Mouse (Mus musculus) intestine, postnatal 0 days (tissue): ENCODE data around the gene Gm28047. TPM values are rescaled to one million over a fixed set of nuclear protein-coding genes. Genes with fewer than 3 reads are reported as not detected.

Source experiments
- ATAC-seq: fragments of 200-750 bp; cut with Nextera tagmentation; 2 replicates; pipeline ENCODE4 v1.8.0; 2017; ENCODE audit warnings: mild to moderate bottlenecking, moderate TSS enrichment, moderate library complexity
- H3K27ac ChIP-seq: fragments of 300-500 bp; sonication (generic); 2 replicates; pipeline ENCODE4 v1.5.1; 2014; ENCODE audit warnings: mild to moderate bottlenecking, low read depth, low read length, moderate library complexity
- H3K27me3 ChIP-seq: fragments of 300-500 bp; sonication (generic); replicated peaks from 2 replicates; pipeline ENCODE4 v1.6.1; 2014; ENCODE audit warnings: low read length, mixed read lengths; ENCODE audit not compliant: control insufficient read depth, insufficient read depth
- H3K36me3 ChIP-seq: fragments of 300-500 bp; sonication (generic); 2 replicates; pipeline ENCODE4 v1.6.1; 2014; ENCODE audit warnings: mild to moderate bottlenecking, moderate library complexity; ENCODE audit not compliant: control insufficient read depth, insufficient read depth
- H3K4me1 ChIP-seq: fragments of 300-500 bp; sonication (generic); replicated peaks from 2 replicates; pipeline ENCODE4 v1.6.1; 2014; ENCODE audit warnings: antibody characterized with exemption, low read length, mixed read lengths; ENCODE audit not compliant: control insufficient read depth, insufficient read depth
- H3K4me2 ChIP-seq: fragments of 300-500 bp; sonication (generic); replicated peaks from 2 replicates; pipeline ENCODE4 v1.6.1; 2014; ENCODE audit warnings: low read depth, mild to moderate bottlenecking, moderate library complexity
- H3K4me3 ChIP-seq: fragments of 300-500 bp; sonication (generic); 2 replicates; pipeline ENCODE4 v1.5.1; 2014; ENCODE audit warnings: low read depth, low read length
- H3K9ac ChIP-seq: fragments of 300-500 bp; sonication (generic); 2 replicates; pipeline ENCODE4 v1.6.1; 2014; ENCODE audit warnings: mild to moderate bottlenecking, low read depth, low read length
- H3K9me3 ChIP-seq: fragments of 300-500 bp; sonication (generic); 2 replicates; pipeline ENCODE4 v1.6.1; 2016; ENCODE audit warnings: mixed run types; ENCODE audit not compliant: control insufficient read depth
- CTCF ChIP-seq: sonication (generic); IDR thresholded peaks from 2 replicates; pipeline ENCODE4 v1.5.1; 2016; ENCODE audit warnings: low read depth, mild to moderate bottlenecking, control low read depth, antibody characterized with exemption, moderate library complexity
- WGBS: fragments of 180-500 bp; shearing (Covaris S2); extraction: QIAGEN DNeasy Blood & Tissue Kit; methylation state at CpG from one replicate; pipeline ENCODE4 v1.1.7; 2014; 5-methylcytosine and 5-hydroxymethylcytosine counted together
- polyA plus RNA-seq: library from polyadenylated mRNA; unstranded; fragments of >200 nt; fragmentation: Nextera tagmentation; extraction: Ambion mirVana; gene quantifications from 2 replicates; pipeline ENCODE4 v1.2.1, GENCODE M21; 2015

The Gm28047 gene
- polyA plus RNA-seq, 1 experiment from 2014 or later, result not detected

DNA sequence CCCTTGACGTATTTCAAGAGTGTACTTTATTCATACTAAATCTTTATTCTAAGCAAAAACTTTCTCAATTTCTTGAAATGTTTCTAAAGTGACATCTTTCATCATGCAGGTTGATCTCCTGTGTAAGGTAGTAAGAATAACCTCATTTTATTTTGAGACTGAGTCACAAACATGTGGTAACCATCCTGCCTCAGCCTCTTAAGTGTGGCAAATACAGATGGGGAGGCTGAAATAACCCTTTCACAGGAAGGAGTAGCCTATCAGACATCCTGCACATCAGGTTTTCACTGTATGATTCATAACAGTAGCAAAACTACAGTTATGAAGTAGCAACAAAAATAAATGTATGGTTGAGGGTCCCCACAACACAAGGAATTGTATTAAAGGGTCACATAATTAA lies 69.3 kb downstream of the Gm28047 start:
- Histone ChIP-seq H3K9me3 (no peaks in the 10 kb centered on the region), H3K4me1 (no peaks in the 10 kb centered on the region), H3K27ac (no peak overlapping the region), H3K36me3 (peaks cover 72% of the 10 kb centered on the region), H3K4me2 (no peak overlapping the region), H3K27me3 (no peaks in the 10 kb centered on the region), H3K9ac (no peak overlapping the region), H3K4me3 (no peak overlapping the region)
- no peak for TF ChIP-seq CTCF
- WGBS, result 95% methylated on average over 1 of the region's 1 CpGs
- ATAC-seq, result no peak

DNA sequence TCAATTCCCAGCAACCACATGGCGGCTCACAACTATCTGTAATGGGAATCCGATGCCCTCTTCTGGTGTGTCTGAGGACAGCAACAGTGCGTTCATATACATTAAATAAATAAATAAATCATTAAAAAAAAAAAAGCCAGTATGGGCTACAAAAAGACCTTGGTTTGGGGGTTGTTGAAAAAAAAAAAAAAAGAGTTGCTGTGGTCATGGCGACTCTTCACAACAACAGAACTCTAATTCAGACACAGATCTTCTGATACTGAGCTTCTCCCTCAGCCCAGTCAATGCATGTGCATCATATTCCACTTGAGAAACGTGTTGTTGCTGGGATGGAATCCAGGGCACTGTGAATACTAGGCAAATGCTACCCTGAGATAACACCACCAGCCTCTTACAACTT lies 72.3 kb downstream of the Gm28047 start:
- no peak overlapping the region for H3K27ac ChIP-seq
- H3K9ac ChIP-seq, result no peak overlapping the region
- no peak overlapping the region for H3K4me3 ChIP-seq
- ATAC-seq, result no peak
- peaks cover 70% of the 10 kb centered on the region for H3K36me3 ChIP-seq
- 90% methylated on average over 5 of the region's 5 CpGs for WGBS
- no peak for TF ChIP-seq CTCF
- no peak overlapping the region for H3K4me2 ChIP-seq
- H3K4me1 ChIP-seq, result no peaks in the 10 kb centered on the region
- H3K9me3 ChIP-seq, result no peaks in the 10 kb centered on the region
- no peaks in the 10 kb centered on the region for H3K27me3 ChIP-seq

DNA sequence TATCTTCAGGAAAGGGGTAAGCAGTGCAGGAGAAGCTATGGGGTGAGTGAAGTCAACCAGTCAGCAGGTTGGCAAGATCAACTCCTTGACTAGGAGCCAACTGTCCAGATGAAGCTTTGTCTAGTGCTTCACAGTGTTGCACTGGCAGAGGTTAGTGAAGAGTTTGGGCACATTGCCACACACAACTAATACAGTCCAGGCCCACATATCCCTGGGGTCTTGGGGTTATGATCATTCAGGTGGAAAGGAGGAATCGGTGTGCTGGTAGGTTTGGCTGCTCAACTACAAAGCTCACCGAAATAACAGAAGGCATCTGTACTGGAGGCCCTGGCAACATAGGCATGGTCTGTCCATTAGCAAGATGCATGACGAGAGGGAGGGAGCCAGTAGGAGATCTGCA lies 77.4 kb downstream of the Gm28047 start:
- Histone ChIP-seq H3K4me2 (no peak overlapping the region), H3K9me3 (no peaks in the 10 kb centered on the region), H3K9ac (no peak overlapping the region), H3K27me3 (no peaks in the 10 kb centered on the region), H3K4me3 (no peak overlapping the region), H3K4me1 (no peaks in the 10 kb centered on the region), H3K27ac (no peak overlapping the region), H3K36me3 (peaks cover 59% of the 10 kb centered on the region)
- TF ChIP-seq CTCF, result no peak
- 99% methylated on average over 3 of the region's 3 CpGs for WGBS
- no peak for ATAC-seq

DNA sequence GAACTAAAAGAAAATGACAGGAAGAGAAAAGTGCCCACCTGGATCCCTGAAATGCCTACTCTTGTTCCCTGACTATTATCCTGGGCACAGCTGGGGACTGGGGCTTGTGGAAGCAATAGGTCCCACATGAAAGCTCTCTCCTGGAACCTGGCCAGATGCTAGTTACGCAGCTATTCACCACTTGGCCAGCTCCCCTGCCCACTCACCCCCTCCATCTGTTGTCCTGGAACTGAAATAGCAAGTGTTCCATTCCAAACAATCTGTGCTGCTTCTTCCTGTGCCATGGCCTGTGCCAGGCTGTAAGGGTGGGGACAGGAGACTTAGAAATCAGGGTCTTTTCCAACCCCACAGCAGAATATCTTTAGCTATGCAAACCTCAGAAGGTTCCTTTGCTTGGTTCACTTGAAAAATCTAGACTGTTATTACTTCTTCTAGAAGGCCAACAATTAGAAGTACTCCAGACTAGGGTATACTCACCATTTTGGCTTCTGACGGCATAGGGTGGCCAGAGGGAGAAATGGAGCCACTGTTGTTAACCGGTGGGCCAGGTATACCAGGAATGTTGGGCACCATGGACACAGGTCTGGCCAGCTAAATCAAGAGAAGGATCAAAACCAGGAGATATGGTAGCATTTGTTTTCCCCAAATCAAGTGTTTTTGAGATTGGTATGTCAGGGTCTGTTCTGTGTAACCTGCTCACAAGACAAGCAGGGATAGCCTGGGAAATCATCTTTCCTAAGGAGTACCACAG lies 78.0 kb downstream of the Gm28047 start:
- Histone ChIP-seq H3K4me2 (no peak overlapping the region), H3K27me3 (no peaks in the 10 kb centered on the region), H3K9ac (no peak overlapping the region), H3K4me1 (no peaks in the 10 kb centered on the region), H3K36me3 (peaks cover 60% of the 10 kb centered on the region), H3K4me3 (no peak overlapping the region), H3K9me3 (no peaks in the 10 kb centered on the region), H3K27ac (no peak overlapping the region)
- WGBS, result 83% methylated on average over 3 of the region's 3 CpGs
- ATAC-seq, result no peak
- no peak for TF ChIP-seq CTCF

DNA sequence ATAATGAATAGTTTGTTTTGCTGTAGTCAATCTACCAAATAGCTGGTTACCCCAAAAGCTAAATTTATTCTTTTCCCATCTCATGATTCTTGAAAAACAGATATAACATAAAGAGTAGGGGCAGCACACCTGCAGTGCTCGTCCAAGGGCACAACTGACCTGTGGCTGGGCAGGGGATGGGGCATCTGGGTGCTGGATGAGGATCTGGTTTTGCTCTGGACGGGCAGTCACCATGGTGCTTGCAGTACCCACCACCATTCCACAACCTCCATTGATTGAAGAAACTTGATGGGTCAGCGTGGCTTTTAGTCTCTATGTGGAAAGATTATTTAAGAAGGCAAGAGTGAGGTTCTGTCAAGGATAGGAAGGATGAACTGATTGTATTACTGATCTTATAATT lies 78.6 kb downstream of the Gm28047 start:
- H3K9me3 ChIP-seq, result no peaks in the 10 kb centered on the region
- TF ChIP-seq CTCF, result no peak
- WGBS, result 86% methylated on average over 3 of the region's 3 CpGs
- H3K27ac ChIP-seq, result no peak overlapping the region
- H3K36me3 ChIP-seq, result peaks cover 58% of the 10 kb centered on the region
- H3K4me1 ChIP-seq, result no peaks in the 10 kb centered on the region
- no peaks in the 10 kb centered on the region for H3K27me3 ChIP-seq
- H3K4me2 ChIP-seq, result no peak overlapping the region
- no peak overlapping the region for H3K9ac ChIP-seq
- no peak for ATAC-seq
- H3K4me3 ChIP-seq, result no peak overlapping the region

DNA sequence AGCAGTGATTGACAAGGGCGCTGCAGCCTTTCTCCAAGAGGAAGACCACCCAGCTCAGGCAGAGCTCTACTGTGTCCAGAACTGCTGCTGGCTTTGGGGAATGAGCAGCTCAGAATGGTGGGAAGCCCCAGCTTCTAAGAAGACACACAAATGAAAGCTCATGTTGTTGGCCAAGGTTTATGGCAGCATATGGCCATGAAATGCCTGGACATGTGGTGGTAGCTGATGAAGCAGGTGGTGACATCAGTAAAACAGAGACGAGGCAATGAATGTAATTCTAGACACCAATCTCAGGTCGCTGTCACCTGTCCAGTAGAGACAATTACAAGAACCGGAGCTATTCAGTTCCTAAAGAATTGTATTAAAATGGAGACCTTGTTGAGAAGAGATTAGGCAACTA lies 80.1 kb downstream of the Gm28047 start:
- peaks cover 65% of the 10 kb centered on the region for H3K36me3 ChIP-seq
- no peaks in the 10 kb centered on the region for H3K27me3 ChIP-seq
- TF ChIP-seq CTCF, result no peak
- H3K9me3 ChIP-seq, result no peaks in the 10 kb centered on the region
- no peak for ATAC-seq
- no peaks in the 10 kb centered on the region for H3K4me1 ChIP-seq
- H3K4me2 ChIP-seq, result no peak overlapping the region
- no peak overlapping the region for H3K27ac ChIP-seq
- no peak overlapping the region for H3K9ac ChIP-seq
- no peak overlapping the region for H3K4me3 ChIP-seq
- WGBS, result 92% methylated on average over 4 of the region's 4 CpGs
